Mouse (Mus musculus): Measurements from ENCODE around the gene Hivep1.

- TF ChIP-seq CTCF (IDR thresholded peaks at IDR 0.05; ENCODE audit: borderline replicate concordance, insufficient read depth, low read depth, low read length) (no peak), POLR2A (IDR thresholded peaks at IDR 0.05; ENCODE audit: borderline replicate concordance, insufficient read depth, low read length) (no peak)
These were observed 182.1 kb downstream of the Hivep1 start for GRCm38 (mm10) chr13:42233741-42234419.

Data from cerebellum, adult 2 months (tissue).